Mouse (Mus musculus): ENCODE results near the gene Ndrg2. TPM values are rescaled to one million over a fixed set of nuclear protein-coding genes. Genes with fewer than 3 reads are reported as not detected.
A peak's percentile ranks its signal among the peaks of the same experiment; 100 is the strongest.
"Not testable (repeated sequence)": the region's sequence is repeated elsewhere in the genome, so short reads cannot be mapped to it uniquely, and the experiment has no call there.

Ndrg2 gene
- 100 to 1,000 TPM; 700 to 765 TPM for total RNA-seq (2021)
- long read RNA-seq, experiment 1, transcript Ndrg2-202 (15 exons, 2,103 nt): minor isoform, 40 of 1,608 reads
- long read RNA-seq, experiment 1, transcript Ndrg2-201 (16 exons, 2,099 nt): major isoform, 457 of 1,608 reads
- long read RNA-seq, experiment 1, partial matches to known transcripts: 65 of 1,608 reads
- long read RNA-seq, experiment 1, other reads (novel, unspliced or antisense): 1,046 of 1,608 reads
- long read RNA-seq, experiment 2, transcript Ndrg2-201 (16 exons, 2,099 nt): major isoform, 570 of 1,625 reads
- long read RNA-seq, experiment 2, transcript Ndrg2-202 (15 exons, 2,103 nt): minor isoform, 46 of 1,625 reads
- long read RNA-seq, experiment 2, partial matches to known transcripts: 66 of 1,625 reads
- long read RNA-seq, experiment 2, other reads (novel, unspliced or antisense): 943 of 1,625 reads

GRCm38 (mm10) chr14:51913960-51914762, at the start of gene Ndrg2:
TSS of gene Ndrg2 (minus strand) at chr14:51914158.
- peak; percentile 71 for DNase-seq

GRCm38 (mm10) chr14:51960316-51960715, 46.4 kb upstream of the Ndrg2 start:
- no peak for DNase-seq

- no peak for DNase-seq
These were observed 29.4 kb upstream of the Ndrg2 start for GRCm38 (mm10) chr14:51943336-51943735.

- no peak for DNase-seq
These were observed 28.3 kb upstream of the Ndrg2 start for GRCm38 (mm10) chr14:51942236-51942635.

GRCm38 (mm10) chr14:51941577-51941976, 27.6 kb upstream of the Ndrg2 start:
- no peak for DNase-seq

- DNase-seq: peak; percentile 33
These were observed 27.1 kb upstream of the Ndrg2 start for GRCm38 (mm10) chr14:51940944-51941560.

- DNase-seq: no peak
These were observed 25.0 kb upstream of the Ndrg2 start for GRCm38 (mm10) chr14:51939005-51939404.

- DNase-seq: no peak
These were observed 18.4 kb upstream of the Ndrg2 start for GRCm38 (mm10) chr14:51932092-51933020.

GRCm38 (mm10) chr14:51930824-51931223, 16.9 kb upstream of the Ndrg2 start:
- DNase-seq: peak; percentile 51

- DNase-seq: no peak
These were observed 16.0 kb upstream of the Ndrg2 start for GRCm38 (mm10) chr14:51929968-51930367.

- peak; percentile 55 for DNase-seq
These were observed 15.5 kb upstream of the Ndrg2 start for GRCm38 (mm10) chr14:51929309-51929943.

- not testable (repeated sequence) for DNase-seq
These were observed 13.0 kb upstream of the Ndrg2 start for GRCm38 (mm10) chr14:51926930-51927329.

GRCm38 (mm10) chr14:51923492-51923891, 9.5 kb upstream of the Ndrg2 start:
- no peak for DNase-seq

- DNase-seq: no peak
These were observed 9.0 kb upstream of the Ndrg2 start for GRCm38 (mm10) chr14:51922910-51923309.

- no peak for DNase-seq
These were observed 8.6 kb upstream of the Ndrg2 start, which contains the start of gene Rnase13 for GRCm38 (mm10) chr14:51922571-51922865. TSS of gene Rnase13 (minus strand) at chr14:51922773.

- peak; percentile 66 for DNase-seq
These were observed 8.0 kb upstream of the Ndrg2 start for GRCm38 (mm10) chr14:51921759-51922570.

GRCm38 (mm10) chr14:51918966-51919365, 5.0 kb upstream of the Ndrg2 start:
- no peak for DNase-seq

- DNase-seq: no peak
These were observed 4.2 kb upstream of the Ndrg2 start, which contains the start of gene Tppp2 for GRCm38 (mm10) chr14:51918125-51918524. TSS of gene Tppp2 (plus strand) at chr14:51918425.

- DNase-seq: no peak
These were observed 2.6 kb upstream of the Ndrg2 start for GRCm38 (mm10) chr14:51916539-51916938.

- no peak for DNase-seq
These were observed 1.1 kb upstream of the Ndrg2 start for GRCm38 (mm10) chr14:51915030-51915429.

Data from gastrocnemius, postnatal 10 days (tissue).